Mouse (Mus musculus) right cerebral cortex, postnatal 4 days (tissue): ENCODE results near the gene Svop.
A peak's percentile ranks its signal among the peaks of the same experiment; 100 is the strongest.

ENCODE experiments used
- DNase-seq: peaks from one replicate; pipeline ENCODE4 v3.0.0-alpha.2; 2022

Gene Svop

GRCm38 (mm10) chr5:114091057-114091807 is at the start of gene Svop:
TSS of gene Svop (minus strand) at chr5:114091570.
- peak; percentile 78 for DNase-seq

DNA sequence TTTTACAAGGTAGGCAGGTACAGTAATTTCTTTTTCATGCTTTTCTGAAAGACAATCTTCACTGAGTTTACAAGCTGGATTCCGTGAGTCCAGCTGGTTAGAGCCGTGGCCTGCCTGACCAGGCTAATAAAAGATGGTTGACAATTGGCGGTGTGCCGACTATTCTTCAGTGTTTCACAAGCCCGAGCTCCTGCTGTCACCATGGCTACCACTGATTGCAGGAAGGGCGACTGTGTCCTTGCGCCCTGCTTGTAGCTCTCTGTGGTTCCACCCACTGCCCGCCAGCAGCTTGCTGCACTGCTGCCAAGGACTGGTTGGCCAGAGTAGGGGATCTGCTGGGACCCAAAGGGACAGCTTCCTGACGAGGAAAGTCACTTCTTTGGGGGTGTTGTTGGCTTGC is 47.8 kb upstream of the Svop start:
- peak; percentile 78 for DNase-seq

DNA sequence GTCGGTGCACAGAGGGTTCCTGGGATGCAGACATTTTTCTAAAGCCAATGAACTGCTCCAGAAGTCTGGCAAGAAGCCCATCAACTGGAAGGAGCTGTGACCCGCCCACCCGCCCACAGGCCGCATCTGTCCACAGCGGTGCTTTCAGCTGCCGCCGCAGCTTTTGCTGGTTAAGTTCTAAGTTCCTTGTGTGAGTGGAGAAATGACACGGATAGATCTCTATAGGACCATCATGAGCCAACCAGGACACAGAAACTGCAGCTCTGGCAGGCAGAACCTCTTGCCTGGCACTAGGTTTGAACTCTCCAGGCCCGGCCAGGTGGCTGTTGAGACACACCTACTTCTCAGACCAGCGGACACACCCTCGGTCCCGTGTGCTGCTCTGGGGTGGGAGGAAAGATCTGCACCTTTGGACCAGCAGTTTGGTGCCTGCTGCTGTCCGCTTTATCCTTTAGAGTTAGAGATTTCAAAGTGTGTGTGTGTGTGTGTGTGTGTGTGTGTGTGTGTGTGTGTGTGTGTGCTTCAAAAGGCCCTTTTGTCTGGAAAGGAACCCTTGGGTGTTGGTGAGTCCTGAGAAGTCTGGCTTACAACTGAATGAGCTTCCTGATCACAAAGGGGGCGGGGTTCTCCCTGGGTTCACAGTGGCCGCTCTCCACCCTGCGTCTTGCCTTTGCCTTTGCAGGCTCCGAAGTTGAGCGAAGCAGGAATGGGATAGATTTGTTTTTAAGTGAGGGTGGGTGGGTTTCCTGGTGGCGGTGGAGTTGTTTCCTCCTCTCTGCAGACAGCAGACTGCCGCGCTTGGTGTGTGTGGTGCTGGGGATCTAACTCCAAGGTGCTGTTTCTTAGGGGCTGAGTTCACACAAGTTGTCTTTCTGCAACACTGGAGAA is 47.2 kb upstream of the Svop start:
- no peak for DNase-seq

DNA sequence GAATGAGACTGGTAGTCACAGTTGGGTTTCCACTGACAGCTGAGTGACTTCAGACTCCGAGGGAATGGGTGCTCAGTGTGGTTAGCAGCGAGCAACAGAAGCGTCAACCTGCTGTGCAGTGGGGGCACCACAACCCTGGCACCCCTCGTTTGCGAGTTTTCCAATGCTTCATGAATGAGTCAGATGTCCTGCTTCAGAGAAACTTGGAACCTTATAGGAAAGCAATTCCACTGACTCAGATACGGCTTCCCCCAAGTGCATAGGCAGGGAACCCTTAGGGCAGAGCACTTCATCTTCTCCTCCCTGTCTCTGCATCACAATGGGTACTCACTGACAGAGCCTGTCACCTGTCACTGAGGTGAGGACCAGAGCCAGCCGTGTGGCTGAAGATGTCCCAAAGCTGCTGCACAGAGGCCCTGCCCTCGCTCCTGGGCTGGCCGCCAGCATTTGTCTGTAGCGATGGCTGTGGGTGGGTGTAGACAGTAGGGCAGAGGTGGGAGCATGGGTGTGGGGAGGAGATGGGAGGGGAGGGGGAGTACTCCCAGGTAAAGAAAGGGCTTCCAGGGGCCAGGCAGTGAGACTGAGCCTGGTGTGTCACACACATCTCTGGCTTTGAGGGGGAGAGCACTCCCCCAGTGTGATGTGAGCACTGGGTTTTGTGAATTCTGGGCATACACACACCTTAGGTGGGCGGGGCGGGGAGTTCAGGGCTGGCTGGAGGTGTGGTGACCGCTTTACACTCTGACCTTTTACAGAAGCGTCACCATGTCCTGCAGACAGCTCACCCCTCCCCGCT is 46.3 kb upstream of the Svop start:
- DNase-seq, result no peak

- no peak for DNase-seq
Measured at GRCm38 (mm10) chr5:114135516-114135915, 44.1 kb upstream of the Svop start.

GRCm38 (mm10) chr5:114134091-114134534 is 42.7 kb upstream of the Svop start:
- peak; percentile 55 for DNase-seq

DNA sequence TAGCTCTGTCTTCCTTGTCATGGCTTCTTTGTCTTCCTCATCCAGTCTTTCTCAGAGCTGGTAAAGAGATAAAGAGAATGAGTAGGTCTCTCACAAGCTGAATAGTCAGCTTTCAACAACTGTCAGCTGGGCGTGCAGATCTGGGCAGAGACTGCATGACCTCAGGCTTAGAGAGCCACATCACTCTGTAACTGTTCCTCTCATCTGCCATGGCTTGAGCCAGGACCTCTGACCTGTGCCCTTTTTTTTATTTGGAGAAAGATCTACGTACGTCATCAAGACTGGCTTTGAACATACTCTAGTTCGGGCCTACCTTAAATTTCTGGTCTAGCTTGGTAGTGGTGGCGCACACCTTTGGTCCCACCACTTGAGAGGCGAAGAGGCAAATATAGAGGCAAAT is 41.5 kb upstream of the Svop start:
- DNase-seq, result no peak

DNA sequence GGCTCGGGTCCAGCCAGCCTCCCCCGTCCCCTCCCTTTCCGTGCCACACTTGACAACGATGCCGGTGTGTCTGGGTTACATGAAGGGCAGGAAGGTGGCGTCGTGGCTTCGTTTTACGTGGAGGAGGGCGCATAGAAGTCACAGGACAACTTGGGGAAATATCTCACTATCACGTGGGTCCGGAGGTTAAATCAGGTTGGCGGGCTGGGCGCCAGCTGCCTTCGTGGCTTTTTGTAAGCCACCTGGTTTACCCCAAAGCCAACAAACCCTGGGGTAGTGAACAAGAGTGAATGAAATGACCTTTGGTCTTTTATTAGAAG is 40.1 kb upstream of the Svop start:
- DNase-seq, result peak; percentile 40

DNA sequence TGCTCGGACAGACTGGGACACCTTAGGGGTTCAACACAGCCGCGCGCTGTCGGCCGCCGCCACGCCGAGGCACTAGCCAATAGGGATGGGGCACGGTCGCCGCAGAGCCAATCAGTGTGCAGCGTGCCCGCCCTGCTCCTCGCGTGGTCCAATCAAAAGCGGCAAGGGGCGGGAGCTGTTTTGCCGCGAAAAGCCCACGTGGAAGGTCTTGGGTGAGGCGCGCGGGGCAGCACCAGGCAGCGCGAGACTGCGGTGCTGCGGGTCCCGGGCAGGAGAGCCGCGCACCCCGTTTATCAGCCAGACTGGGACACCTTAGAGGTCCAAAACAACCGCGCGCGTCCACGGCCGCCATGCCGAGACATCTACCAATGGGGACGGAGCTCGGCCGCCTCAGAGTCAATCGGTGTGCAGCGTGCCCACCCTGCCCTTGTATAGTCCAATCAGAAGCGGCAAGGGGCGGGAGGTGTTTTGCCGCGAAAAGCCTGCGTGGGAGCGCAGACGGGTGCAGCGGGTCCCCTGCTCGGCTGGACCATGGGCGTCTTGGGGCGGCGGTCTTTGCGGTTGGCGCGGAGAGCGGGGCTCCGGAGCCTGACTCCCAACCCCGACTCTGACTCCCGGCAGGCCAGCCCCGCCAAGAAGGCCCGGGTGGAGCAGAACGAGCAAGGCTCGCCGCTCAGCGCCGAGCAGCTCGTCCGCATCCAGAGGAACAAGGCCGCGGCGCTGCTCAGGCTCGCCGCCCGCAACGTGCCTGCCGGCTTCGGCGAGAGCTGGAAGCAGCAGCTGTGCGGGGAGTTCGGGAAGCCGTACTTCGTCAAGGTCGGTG is 39.5 kb upstream of the Svop start:
- peak; percentile 96 for DNase-seq

DNA sequence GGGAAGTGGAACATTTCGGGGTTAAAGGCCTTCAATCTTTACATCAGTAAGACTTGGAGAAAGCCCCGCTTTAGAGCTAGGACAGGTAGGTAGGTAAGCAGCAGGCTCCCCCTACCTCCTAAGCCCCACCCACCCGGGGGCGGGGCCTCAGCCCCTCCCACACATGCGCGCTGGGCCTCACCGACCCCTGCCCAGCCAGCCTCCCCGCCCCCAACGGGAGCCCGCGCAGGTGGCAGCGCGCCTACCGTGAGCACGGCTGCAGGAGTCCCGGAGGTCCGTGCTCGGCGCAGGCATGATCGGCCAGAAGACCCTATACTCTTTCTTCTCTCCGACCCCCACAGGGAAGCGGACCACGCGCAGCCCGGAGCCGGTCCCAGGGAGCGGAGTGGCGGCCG is 38.8 kb upstream of the Svop start, which contains the start of gene Ung:
TSS of gene Ung (plus strand) at position 176 of the 395 bp plus-strand sequence.
- peak; percentile 66 for DNase-seq

DNA sequence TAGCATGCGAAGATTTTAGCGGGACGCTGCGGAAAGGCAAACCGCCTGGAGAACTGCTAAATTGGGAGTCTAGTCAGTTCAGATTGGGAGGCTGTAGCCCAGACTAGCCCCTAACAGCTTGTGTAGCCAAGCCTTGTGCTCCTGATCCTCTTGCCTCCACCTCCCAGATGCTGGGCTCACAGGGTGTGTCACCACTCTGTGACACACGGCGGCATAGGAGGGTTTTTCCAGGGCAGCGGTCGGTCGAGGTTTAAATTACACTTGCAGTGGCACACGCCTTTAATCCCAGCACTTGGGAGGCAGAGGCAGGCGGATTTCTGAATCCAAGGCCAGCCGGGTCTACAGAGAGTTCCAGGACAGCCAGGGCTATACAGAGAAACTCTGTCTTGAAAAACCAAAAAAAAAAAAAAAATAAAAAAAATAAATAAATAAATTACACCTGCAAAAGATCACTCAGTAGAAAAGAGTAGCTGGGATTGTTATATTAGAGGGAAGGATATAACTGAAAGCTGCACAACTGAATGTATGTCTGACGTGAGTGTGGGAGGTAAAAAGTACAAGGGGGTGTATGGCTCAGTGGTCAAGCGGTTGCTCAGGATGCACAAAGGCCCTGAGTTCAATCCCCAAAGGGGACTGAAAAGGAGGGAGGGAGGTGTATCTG is 38.3 kb upstream of the Svop start:
- no peak for DNase-seq

GRCm38 (mm10) chr5:114127374-114128349 is 36.3 kb upstream of the Svop start, which contains the start of gene Alkbh2:
TSS of gene Alkbh2 (minus strand) at chr5:114128218.
- peak; percentile 85 for DNase-seq

DNA sequence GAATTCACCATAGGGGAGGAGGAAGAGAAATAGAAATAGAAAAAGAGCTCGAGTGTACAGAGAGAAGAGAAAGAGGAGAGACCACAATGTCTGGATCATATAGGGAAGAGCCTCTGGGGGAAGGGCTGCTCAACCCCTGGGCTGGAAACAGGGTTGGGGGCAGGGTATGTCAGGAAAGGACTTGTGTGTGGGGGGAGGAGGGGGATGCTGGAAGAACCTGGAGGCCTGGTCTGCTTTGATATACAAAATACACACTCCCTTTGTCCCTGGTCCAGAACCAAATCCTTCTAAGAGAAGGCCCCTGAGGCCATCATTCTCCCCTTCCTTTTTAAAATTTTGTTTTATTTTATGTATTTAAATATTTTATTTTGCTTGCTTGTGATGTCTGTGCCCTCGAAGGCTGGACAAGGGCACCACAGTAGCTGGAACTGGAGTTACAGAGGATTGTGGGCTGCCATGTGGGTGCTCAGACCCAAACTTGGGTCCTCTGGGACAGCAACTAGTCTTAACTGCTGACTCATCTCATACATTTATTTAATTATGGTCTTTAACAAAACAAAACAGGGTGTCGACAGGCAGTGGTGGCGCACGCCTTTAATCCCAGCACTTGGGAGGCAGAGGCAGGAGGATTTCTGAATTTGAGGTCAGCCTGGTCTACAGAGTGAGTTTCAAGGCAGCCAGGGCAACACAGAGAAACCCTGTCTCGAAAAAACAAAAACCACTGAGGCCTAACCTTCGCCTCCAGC is 35.3 kb upstream of the Svop start:
- DNase-seq, result no peak

DNA sequence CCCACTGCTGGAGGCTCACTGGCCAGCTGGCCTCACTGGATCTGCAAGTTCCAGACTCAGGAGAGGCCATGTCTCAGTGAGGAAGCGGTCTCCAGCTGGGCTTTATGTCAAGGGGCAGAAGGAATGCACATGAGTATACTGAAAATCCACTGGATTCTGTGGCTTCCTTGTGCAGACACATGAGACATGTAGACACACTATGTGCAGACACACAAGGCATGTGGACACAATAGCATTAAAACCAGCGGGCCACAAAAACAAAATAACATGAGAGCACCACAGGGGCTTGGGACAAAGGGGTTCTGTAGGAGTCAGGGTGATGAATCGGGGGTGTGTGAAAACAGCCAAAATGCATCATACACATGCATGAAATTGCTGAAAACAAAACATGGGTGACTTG is 34.6 kb upstream of the Svop start:
- no peak for DNase-seq

GRCm38 (mm10) chr5:114119806-114120205 is 28.4 kb upstream of the Svop start:
- DNase-seq, result no peak

DNA sequence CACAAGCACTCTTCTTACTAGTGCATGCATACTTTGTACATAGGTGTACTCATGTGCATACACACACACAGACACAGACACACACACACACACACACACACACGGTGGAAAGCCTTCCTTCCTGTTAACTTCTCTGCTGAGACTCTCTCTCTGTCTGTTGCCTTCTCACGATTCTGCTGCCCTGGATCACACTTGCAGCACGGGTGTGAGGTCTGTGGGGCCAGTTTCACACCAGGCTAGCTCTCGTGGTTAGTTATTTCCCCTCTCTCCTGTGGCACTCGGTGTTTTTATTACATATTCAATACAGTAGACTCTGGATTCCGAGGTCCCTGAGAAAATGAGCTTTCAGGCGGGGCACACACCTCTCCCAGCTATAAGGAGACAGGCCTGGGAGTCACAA is 25.2 kb upstream of the Svop start:
- no peak for DNase-seq

DNA sequence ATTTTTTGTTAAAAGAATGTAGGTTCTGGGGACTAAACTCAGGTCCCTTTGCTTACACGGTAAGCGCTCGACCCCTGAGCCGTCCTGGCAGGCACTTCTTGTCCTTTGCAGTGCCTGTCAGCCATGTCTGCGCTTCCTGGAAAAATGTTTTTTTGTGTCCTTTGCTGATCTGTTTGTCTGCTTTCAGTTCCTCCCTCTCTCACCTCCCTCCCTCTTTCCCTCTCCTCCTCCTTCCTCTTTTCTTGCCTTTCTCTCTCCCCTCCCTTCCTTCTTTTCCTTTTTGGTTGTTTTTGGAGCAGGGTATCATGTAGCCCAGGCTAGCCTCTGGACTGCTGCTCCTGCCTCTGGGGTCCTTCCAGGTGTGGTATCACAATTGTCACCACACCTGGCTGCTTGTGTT is 23.7 kb upstream of the Svop start:
- no peak for DNase-seq

DNA sequence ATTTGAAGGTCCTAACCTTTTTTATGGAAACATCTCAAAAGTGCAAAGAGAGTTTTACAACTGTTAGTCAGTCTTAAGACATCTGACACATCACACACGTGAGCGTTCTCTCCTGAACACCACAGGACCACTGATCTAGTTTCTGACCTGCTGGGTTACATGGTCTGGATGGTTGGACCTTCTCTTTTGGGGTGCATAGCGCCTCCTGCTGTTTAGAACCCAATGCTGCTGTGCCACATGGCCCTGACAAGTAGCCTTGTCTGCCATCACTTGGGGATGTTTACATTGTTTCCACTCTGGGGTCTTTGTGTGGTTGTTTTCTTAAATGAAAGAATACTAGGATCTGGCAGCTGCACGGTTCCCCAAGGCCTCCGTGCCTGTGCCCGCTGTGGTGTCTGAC is 22.0 kb upstream of the Svop start:
- no peak for DNase-seq

DNA sequence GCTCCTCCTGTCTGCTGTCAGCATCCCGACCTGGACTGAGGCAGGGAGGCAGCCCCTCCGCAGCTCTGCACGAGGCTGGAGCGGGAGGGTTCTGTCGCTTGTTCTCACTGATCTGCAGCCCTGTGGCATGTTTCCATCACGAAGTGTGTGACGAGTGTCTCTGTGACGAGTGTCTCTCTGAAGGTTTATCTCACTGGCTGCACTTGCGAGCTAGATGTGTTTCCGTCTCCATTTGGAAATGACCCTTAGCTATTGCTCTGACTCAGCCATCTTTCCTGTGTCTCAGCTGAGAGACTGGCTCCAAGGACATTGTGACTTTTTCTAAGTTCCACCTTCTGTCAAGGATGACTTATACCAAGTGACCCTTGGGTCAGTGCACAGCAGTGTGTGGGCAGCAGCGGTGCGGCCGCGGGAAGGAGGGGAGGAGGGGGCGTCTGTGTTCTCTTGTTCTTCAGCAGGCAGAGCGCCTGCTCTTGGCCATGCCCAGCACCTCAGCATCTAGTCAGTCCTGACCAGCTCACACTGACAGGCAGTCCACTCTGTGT is 15.1 kb upstream of the Svop start:
- DNase-seq, result no peak
